Mouse (Mus musculus): Measurements from ENCODE around the gene Aldh2. TPM values are rescaled to one million over a fixed set of nuclear protein-coding genes. Genes with fewer than 3 reads are reported as not detected.
A peak's percentile ranks its signal among the peaks of the same experiment; 100 is the strongest.

The Aldh2 gene
- polyA plus RNA-seq, 1 experiment from 2014 or later, result 24.6 TPM

DNA sequence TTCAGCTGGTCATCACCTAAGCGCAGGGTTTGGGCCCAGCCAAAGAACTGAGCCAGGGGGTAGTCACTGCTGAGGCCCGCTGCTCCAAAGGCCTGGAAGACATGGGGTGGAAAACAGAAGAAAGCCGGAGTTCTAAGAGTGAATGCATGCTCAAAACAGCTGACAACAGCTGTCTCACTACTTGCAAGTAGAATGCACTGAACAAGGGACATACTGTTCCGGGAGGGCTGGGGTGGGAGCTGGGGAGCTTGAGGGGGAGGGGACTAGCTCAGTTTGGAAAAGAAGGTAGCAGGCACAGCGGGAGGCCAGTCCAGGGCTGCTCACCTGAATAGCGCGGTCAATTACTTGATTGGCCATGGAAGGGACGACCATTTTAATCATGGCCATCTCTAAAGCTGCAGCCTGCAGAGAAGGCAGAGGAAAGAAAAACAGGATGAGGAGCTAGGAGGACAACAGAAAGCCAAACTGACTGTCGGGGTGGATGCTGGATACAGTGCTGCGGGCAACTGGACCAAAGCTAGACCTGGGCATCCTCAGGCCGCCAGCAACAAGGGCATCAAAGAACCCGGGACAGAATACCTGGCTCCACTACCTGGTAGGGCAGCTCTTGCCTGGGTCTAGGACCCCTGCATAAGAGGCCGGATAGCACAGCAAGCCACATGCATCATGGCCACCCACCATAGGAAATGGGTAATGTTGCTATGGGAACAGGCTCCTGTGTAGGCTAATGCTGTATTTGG lies 5.4 kb upstream of the Aldh2 start:
- 61% methylated on average over 13 of the region's 13 CpGs for WGBS (ENCODE audit: insufficient replicate concordance)
- peaks cover 4% of the 10 kb centered on the region; the same call in 1 of the 2 replicates for H3K27me3 ChIP-seq (ENCODE audit: control insufficient read depth, insufficient read depth, low read length)
- H3K9ac ChIP-seq (ENCODE audit: low read depth, low read length), result no peak overlapping the region
- no peaks in the 10 kb centered on the region for H3K9me3 ChIP-seq (replicated peaks; ENCODE audit: control insufficient read depth, low read length)
- no peak overlapping the region for H3K27ac ChIP-seq (ENCODE audit: low read depth, low read length)
- no peak overlapping the region for H3K4me2 ChIP-seq
- peaks cover 11% of the 10 kb centered on the region for H3K4me1 ChIP-seq (ENCODE audit: control insufficient read depth, insufficient read depth, low read length)
- ATAC-seq (replicated peaks; ENCODE audit: insufficient number of reproducible peaks, low FRiP score, low TSS enrichment), result no peak
- H3K4me3 ChIP-seq (ENCODE audit: low read depth, low read length), result no peak overlapping the region
- H3K36me3 ChIP-seq (ENCODE audit: control insufficient read depth, insufficient read depth, low read length), result no peaks in the 10 kb centered on the region

DNA sequence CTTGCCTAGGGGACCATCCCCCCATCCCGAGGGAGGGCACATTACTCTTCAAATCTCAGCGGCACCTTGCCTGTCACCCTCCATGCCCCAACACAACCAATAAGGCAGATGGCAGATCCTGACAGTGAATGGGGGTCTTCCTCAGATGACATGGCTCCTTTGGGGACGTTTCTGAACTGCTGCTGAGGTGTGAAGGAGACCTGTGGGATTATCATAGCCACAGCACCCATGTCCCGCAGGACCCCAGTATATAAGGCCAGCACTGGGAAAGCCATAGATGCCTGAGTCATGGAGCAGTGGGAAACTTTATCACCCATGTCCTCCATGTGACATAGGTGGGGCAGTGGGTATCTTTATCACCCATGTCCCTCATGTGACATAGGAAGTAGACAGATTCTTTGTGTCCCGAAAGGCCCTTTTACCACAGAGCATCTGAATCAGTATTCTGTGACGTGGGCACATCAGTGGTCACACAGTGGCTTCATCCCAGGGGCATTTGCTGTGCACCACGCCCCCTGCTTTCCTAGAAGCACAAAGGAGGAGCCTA lies 4.4 kb upstream of the Aldh2 start:
- peaks cover 14% of the 10 kb centered on the region for H3K4me1 ChIP-seq (ENCODE audit: control insufficient read depth, insufficient read depth, low read length)
- peaks cover 4% of the 10 kb centered on the region; the same call in 1 of the 2 replicates for H3K27me3 ChIP-seq (ENCODE audit: control insufficient read depth, insufficient read depth, low read length)
- ATAC-seq (replicated peaks; ENCODE audit: insufficient number of reproducible peaks, low FRiP score, low TSS enrichment), result no peak
- no peak overlapping the region for H3K4me3 ChIP-seq (ENCODE audit: low read depth, low read length)
- H3K9ac ChIP-seq (ENCODE audit: low read depth, low read length), result no peak overlapping the region
- H3K36me3 ChIP-seq (ENCODE audit: control insufficient read depth, insufficient read depth, low read length), result no peaks in the 10 kb centered on the region
- no peak overlapping the region for H3K4me2 ChIP-seq
- no peak overlapping the region for H3K27ac ChIP-seq (ENCODE audit: low read depth, low read length)
- WGBS (ENCODE audit: insufficient replicate concordance), result 70% methylated on average over 7 of the region's 7 CpGs
- H3K9me3 ChIP-seq (replicated peaks; ENCODE audit: control insufficient read depth, low read length), result no peaks in the 10 kb centered on the region

DNA sequence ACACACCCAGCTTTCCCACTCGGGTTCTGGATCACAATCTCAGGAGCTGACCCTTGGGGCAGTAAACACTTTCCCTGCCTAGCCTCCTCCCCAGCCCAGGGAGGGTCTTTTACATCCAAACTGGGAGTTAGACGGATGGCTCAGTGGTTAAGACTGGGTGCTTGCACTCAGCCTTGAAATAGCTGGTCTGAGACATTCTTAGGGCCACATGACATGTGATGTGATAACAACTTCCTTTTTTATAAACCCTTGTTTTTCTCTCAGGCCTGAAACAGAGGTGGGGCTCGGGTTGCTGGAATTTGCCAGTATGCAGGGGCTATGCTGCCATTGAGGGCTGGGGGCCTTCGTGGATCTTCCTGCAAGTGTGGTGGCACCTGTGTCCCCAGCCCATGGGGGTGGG lies 3.7 kb upstream of the Aldh2 start:
- Histone ChIP-seq H3K9ac (ENCODE audit: low read depth, low read length) (no peak overlapping the region), H3K36me3 (ENCODE audit: control insufficient read depth, insufficient read depth, low read length) (no peaks in the 10 kb centered on the region), H3K9me3 (replicated peaks; ENCODE audit: control insufficient read depth, low read length) (no peaks in the 10 kb centered on the region), H3K4me3 (ENCODE audit: low read depth, low read length) (no peak overlapping the region), H3K4me2 (no peak overlapping the region), H3K27ac (ENCODE audit: low read depth, low read length) (no peak overlapping the region), H3K27me3 (ENCODE audit: control insufficient read depth, insufficient read depth, low read length) (peaks cover 4% of the 10 kb centered on the region), H3K4me1 (ENCODE audit: control insufficient read depth, insufficient read depth, low read length) (peaks cover 14% of the 10 kb centered on the region)
- 49% methylated on average over 4 of the region's 4 CpGs for WGBS (ENCODE audit: insufficient replicate concordance)
- ATAC-seq (replicated peaks; ENCODE audit: insufficient number of reproducible peaks, low FRiP score, low TSS enrichment), result no peak

DNA sequence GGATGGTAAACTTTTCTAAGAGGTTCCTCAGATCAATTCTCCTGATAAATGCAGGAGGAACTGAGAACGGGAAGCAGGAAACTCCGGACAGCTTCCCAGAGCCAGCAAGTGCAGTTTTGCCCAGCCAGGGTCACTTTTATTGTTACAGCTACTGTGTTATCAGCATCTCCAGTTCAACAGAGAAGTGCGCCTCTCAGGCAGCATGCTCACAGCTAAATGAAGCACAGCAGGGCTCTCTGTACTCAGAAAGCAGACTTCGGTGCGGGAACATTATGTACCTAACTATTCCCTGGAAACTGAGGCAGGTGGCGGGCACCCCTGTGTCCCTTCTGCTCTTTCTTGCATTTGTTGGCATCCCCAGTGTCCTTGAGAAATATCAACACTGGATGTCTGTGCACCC lies 2.6 kb upstream of the Aldh2 start:
- no peak overlapping the region for H3K9ac ChIP-seq (ENCODE audit: low read depth, low read length)
- ATAC-seq (replicated peaks; ENCODE audit: insufficient number of reproducible peaks, low FRiP score, low TSS enrichment), result no peak
- no peak overlapping the region for H3K4me3 ChIP-seq (ENCODE audit: low read depth, low read length)
- WGBS (ENCODE audit: insufficient replicate concordance), result 48% methylated on average over 6 of the region's 6 CpGs
- H3K36me3 ChIP-seq (ENCODE audit: control insufficient read depth, insufficient read depth, low read length), result no peaks in the 10 kb centered on the region
- H3K9me3 ChIP-seq (replicated peaks; ENCODE audit: control insufficient read depth, low read length), result no peaks in the 10 kb centered on the region
- peaks cover 4% of the 10 kb centered on the region for H3K27me3 ChIP-seq (ENCODE audit: control insufficient read depth, insufficient read depth, low read length)
- no peak overlapping the region for H3K27ac ChIP-seq (ENCODE audit: low read depth, low read length)
- H3K4me1 ChIP-seq (ENCODE audit: control insufficient read depth, insufficient read depth, low read length), result peaks cover 14% of the 10 kb centered on the region
- no peak overlapping the region for H3K4me2 ChIP-seq

DNA sequence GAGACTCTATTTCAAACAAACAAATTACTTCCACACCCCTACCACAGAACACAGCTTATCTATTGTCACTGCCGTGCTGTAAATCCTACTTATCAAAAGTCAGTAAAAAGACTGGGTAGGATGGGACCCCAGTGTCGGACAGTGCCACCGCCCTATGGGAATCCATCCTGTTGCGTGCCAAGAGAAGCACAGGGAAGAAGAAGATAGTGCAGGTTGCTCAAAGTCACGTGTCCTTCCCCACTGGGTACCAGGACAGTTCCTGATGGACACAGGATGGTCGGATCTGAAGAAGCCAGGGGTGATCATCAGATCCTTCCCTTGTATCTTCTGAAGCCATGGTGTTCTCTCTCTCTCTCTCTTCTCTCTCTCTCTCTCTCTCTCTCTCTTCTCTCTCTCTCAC lies 2.1 kb upstream of the Aldh2 start:
- H3K4me3 ChIP-seq (ENCODE audit: low read depth, low read length), result no peak overlapping the region
- WGBS (ENCODE audit: insufficient replicate concordance), result 66% methylated on average over 6 of the region's 6 CpGs
- ATAC-seq (replicated peaks; ENCODE audit: insufficient number of reproducible peaks, low FRiP score, low TSS enrichment), result no peak
- H3K4me2 ChIP-seq, result no peak overlapping the region
- peaks cover 4% of the 10 kb centered on the region for H3K27me3 ChIP-seq (ENCODE audit: control insufficient read depth, insufficient read depth, low read length)
- H3K27ac ChIP-seq (ENCODE audit: low read depth, low read length), result no peak overlapping the region
- no peaks in the 10 kb centered on the region for H3K9me3 ChIP-seq (replicated peaks; ENCODE audit: control insufficient read depth, low read length)
- H3K4me1 ChIP-seq (ENCODE audit: control insufficient read depth, insufficient read depth, low read length), result peaks cover 14% of the 10 kb centered on the region
- H3K36me3 ChIP-seq (ENCODE audit: control insufficient read depth, insufficient read depth, low read length), result no peaks in the 10 kb centered on the region
- no peak overlapping the region for H3K9ac ChIP-seq (ENCODE audit: low read depth, low read length)

DNA sequence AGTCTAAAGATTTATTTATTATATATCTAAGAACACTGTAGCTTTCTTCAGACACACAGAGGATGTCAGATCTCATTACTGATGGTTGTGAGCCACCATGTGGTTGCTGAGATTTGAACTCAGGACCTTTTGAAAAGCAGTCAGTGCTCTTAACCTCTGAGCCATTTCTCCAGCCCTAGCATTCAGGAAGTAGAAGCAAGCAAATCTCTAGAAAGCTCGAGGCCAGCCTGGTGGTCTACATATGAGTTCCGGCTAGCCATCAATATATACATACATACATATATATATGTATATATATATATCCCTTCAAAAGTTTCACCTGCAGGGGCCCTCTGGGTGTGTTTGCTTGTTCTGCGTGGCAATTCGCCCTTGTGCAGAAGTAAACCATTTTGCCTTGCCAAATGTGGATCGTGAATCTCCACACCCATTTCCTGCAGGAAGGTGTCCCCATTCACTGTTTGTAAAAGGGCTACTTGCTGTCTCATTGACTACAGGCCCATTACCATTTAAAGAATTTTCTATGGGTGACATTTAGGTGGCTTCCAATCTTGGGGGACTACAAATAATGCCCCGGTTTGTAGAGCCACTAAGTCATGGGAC lies 1.2 kb upstream of the Aldh2 start:
- WGBS (ENCODE audit: insufficient replicate concordance), result 73% methylated on average over 6 of the region's 6 CpGs
- peaks cover 4% of the 10 kb centered on the region for H3K27me3 ChIP-seq (ENCODE audit: control insufficient read depth, insufficient read depth, low read length)
- no peak overlapping the region; the same call in 1 of the 2 replicates for H3K4me2 ChIP-seq
- H3K4me1 ChIP-seq (ENCODE audit: control insufficient read depth, insufficient read depth, low read length), result peaks cover 14% of the 10 kb centered on the region
- no peaks in the 10 kb centered on the region for H3K9me3 ChIP-seq (replicated peaks; ENCODE audit: control insufficient read depth, low read length)
- H3K27ac ChIP-seq (ENCODE audit: low read depth, low read length), result no peak overlapping the region
- H3K4me3 ChIP-seq (ENCODE audit: low read depth, low read length), result no peak overlapping the region
- no peak overlapping the region for H3K9ac ChIP-seq (ENCODE audit: low read depth, low read length)
- no peaks in the 10 kb centered on the region for H3K36me3 ChIP-seq (ENCODE audit: control insufficient read depth, insufficient read depth, low read length)
- ATAC-seq (replicated peaks; ENCODE audit: insufficient number of reproducible peaks, low FRiP score, low TSS enrichment), result no peak

DNA sequence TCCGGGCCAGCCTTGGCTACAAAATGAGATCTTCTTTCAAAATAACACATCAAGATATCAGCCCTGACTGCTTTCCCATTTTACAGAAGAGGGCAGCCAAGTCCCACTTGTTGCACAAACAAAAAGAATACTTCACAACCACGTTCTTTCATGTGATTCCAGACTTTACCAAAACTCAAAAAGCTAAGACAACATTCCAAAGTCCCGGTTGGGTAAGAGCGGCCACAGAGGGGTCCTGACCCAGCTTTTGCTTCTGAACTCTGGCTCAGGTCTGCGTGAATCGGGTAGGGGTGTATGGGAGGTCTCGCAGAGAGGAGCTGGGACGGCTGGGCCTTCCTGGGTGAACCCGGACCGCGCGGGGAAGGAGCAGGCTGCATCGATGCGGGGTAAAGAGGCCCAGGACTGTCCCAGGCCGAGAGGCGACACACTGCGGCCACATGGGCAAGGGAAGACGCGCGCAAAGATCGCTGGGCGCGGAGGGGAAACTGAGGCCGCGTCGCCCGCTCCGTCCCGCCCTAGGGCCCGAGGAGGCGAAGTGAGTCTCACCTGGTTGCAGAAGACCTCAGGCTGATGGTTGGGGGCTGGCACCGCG lies 712 bp downstream of the Aldh2 start:
- peak overlapping the region; percentile 76 for H3K9ac ChIP-seq (ENCODE audit: low read depth, low read length)
- H3K4me2 ChIP-seq, result peak overlapping the region; percentile 94
- H3K9me3 ChIP-seq (replicated peaks; ENCODE audit: control insufficient read depth, low read length), result no peaks in the 10 kb centered on the region
- H3K27me3 ChIP-seq (ENCODE audit: control insufficient read depth, insufficient read depth, low read length), result no peaks in the 10 kb centered on the region; the same call in 1 of the 2 replicates
- H3K4me3 ChIP-seq (ENCODE audit: low read depth, low read length), result peak overlapping the region; percentile 59
- ATAC-seq (replicated peaks; ENCODE audit: insufficient number of reproducible peaks, low FRiP score, low TSS enrichment), result no peak; the same call in 1 of the 2 replicates
- WGBS (ENCODE audit: insufficient replicate concordance), result 5% methylated on average over 33 of the region's 33 CpGs
- H3K27ac ChIP-seq (ENCODE audit: low read depth, low read length), result no peak overlapping the region
- no peaks in the 10 kb centered on the region for H3K36me3 ChIP-seq (ENCODE audit: control insufficient read depth, insufficient read depth, low read length)
- peaks cover 14% of the 10 kb centered on the region for H3K4me1 ChIP-seq (ENCODE audit: control insufficient read depth, insufficient read depth, low read length)

DNA sequence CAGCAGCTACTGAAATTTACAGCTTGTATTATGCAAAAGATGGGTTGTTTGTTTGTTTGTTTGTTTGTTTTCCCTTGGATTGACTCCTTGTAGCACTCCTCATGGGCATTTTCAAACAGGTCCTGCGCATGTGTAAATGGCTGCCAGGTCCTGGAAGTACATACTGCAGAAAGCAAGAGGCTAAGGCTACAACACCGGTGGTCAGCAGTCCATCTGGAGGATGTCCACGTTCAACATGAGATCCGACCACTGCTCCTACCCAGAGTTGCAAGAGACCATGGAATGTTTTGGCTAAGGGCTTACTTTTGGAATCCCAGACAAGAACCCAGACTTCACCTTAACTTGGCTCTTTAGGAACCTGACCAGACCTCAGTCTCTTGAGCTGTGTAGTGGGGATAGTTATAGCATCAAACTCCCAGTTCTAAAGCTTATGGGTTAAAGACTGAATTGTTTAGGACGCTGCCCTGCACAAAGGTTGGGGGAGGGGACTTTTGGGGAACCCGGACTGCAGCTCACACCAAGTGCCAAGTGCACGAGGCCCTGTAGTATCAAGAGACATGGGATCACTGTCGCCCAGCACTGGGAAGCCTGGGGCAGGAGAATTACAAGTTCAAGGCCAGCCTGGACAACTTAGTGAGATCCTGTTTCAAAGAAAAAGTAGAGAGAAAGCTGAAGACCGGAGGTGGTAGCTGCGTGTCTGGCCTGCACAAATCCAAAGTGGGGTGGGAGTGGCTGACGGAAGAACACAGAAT lies 1.4 kb downstream of the Aldh2 start:
- ATAC-seq (replicated peaks; ENCODE audit: insufficient number of reproducible peaks, low FRiP score, low TSS enrichment), result no peak
- Histone ChIP-seq H3K9ac (ENCODE audit: low read depth, low read length) (no peak overlapping the region), H3K4me1 (ENCODE audit: control insufficient read depth, insufficient read depth, low read length) (peaks cover 11% of the 10 kb centered on the region), H3K36me3 (ENCODE audit: control insufficient read depth, insufficient read depth, low read length) (no peaks in the 10 kb centered on the region), H3K27me3 (ENCODE audit: control insufficient read depth, insufficient read depth, low read length) (no peaks in the 10 kb centered on the region; the same call in 1 of the 2 replicates), H3K4me3 (ENCODE audit: low read depth, low read length) (peak overlapping the region; percentile 59), H3K9me3 (replicated peaks; ENCODE audit: control insufficient read depth, low read length) (no peaks in the 10 kb centered on the region), H3K27ac (ENCODE audit: low read depth, low read length) (no peak overlapping the region), H3K4me2 (peak overlapping the region; percentile 94)
- WGBS (ENCODE audit: insufficient replicate concordance), result 66% methylated on average over 11 of the region's 11 CpGs
